Mouse (Mus musculus): ENCODE measurements at regions not wholly inside any gene's neighbourhood (a gene's known extent, or its start where the extent isn't known, plus 50 kb on each side); places are given as distances from the start of the nearest gene placed in this dataset.

DNA sequence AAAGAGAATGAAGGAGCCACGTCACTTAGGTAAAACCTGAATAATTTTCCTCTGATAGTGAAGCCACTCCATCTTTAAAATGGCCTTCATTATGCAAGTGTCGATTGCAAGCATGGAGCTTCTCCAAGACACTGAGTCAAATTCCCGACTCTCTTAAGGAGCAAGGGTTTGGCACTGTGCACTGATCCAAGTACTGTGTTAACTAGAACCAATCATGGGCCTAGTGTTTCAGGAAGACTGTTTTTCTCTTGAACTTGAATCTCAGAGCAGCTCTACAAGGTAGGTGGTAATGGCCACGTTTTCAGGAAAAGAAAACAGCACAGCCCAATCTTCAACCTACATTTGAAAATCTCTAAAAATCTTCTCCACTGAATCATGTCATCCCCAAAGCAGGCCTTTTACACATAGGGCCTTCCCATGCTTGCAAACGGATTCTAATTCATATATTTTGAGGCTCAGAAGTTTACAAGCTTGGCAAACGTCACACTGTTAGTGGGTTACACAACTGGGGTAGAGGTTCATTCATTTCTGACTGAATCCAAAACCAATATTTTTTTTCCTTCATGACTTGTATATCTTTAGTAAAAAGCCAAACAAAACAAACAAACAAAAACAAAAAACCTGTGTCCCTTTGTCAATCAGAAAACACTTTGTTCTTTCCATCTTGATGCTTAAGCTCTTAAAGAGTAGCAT, 342.2 kb upstream of the Zfp462 start:
- no peak for DNase-seq (ENCODE audit: low spot score in 2 of 2)

DNA sequence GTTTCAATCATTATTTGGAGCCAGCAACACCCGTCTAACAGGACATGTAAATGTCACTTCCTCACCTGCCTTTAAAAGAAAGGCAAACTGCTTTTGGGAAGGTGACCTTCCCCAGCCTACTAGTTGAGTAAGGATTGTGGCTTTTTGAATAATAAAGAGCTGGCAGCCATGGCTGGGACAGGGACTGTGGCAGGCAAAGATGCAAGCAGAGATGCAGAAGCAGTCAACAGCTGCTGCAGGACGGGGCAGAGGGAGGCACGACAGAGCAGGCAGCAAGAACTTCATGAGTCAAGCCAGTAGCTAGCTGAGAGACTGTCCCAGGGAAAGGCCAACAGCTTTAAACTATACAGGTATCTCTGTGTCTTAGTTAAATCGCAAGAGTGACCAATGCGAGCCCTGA, 334.7 kb upstream of the Zfp462 start:
- DNase-seq (ENCODE audit: low spot score in 2 of 2) = no peak

DNA sequence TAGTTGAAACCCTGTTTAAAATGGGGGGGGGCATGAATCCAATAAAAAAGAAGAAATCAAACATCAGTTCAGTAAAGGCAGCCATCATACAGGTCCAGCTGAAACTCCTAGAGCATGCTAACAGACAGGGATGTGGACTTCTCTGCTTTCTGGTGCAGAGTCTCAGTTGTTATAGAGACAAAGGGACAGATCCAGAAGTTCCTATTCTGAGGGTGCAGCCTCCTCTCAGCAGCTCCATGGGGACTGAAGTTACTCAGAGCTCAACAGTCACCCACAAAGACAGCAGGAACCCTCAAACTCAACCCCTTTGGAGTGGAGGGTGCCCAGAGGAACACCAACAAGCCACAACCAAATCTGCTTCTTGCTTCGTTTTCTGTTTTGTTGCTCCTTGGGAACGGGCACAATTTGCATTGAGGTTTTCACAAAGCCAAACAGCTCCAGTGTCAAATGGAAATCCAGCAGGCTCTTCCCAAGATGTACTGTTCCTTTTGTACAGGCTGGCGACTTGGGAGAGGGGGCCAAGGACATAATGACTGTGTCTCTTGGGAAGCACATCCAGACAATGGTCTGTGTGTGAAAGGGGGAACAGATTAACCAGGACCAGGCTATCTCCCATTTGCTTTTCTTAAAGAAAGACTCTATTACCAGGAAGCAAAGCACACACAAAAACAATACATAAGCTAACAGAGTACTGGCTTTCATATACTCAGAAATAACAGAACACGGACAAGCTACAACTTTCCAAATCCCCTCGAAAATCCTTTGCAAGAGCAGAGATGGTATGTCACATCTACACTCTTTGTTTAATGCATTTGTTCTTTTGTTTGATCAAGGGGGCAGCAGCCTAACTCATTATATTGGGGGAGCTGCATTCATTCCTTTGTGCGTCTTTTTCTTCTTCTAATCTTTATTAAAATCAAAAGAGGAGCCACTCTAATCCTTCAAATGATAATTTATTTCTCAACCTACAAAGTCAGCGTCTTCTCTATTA, 332.6 kb upstream of the Zfp462 start:
- DNase-seq (ENCODE audit: low spot score in 2 of 2) = no peak

DNA sequence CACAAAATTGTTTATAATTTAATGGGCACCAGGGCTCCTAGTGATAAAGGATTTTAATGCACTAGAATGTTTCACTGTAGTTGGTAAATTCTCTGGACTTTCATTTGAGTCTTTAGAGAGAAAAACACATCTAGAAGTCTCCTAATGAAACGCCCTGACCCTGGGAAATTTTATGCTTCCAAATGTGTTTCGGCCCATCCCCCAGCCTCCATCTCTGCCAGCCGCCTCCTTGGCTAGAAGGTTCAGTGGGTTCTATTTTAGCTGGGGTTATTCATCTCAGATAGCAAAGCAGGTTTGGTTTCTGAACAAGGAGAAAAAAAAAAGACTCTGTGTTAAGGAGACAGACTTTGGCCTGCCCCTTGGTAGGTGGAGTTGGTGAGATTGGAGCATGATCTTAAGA, 331.8 kb upstream of the Zfp462 start:
- DNase-seq (ENCODE audit: low spot score in 2 of 2) = no peak

DNA sequence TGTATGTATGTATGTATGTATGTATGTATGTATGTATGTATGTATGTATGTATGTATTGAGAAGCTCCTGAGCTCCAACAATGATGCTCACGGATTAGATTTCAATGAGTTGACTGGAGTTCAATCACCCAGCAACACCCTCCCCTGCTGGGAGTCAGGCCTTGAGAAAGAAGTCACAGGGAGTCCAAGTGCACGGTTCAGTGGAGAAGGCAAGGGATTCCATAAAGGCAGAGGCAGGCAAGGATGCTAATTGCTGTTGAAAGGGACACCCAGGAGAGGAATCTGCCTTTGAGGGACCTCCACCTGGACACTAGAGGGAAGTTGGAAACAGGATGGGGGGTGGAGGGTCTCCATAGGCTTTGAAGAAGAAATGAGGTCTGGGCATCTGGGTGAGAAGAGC, 331.2 kb upstream of the Zfp462 start:
- no peak for DNase-seq (ENCODE audit: low spot score in 2 of 2)

DNA sequence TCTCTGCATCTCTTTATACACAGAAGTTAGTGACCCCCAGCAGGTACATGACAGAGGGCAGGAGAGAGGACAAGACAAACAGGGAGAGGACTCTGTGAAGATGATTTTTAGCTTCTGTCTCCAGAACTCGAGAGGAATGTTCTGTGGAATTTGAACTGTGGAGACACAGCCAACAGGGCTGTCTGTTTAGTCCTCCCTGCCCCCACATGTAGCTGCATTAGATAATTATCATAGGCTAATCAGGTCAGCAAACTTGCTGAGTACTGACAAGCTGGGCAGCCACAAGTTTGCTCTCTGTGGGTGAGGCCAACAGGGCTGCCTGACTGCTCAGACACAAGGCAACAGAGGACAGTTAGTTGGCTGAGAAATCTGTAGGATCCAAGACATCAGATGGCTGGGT, 329.0 kb upstream of the Zfp462 start:
- no peak for DNase-seq (ENCODE audit: low spot score in 2 of 2)

DNA sequence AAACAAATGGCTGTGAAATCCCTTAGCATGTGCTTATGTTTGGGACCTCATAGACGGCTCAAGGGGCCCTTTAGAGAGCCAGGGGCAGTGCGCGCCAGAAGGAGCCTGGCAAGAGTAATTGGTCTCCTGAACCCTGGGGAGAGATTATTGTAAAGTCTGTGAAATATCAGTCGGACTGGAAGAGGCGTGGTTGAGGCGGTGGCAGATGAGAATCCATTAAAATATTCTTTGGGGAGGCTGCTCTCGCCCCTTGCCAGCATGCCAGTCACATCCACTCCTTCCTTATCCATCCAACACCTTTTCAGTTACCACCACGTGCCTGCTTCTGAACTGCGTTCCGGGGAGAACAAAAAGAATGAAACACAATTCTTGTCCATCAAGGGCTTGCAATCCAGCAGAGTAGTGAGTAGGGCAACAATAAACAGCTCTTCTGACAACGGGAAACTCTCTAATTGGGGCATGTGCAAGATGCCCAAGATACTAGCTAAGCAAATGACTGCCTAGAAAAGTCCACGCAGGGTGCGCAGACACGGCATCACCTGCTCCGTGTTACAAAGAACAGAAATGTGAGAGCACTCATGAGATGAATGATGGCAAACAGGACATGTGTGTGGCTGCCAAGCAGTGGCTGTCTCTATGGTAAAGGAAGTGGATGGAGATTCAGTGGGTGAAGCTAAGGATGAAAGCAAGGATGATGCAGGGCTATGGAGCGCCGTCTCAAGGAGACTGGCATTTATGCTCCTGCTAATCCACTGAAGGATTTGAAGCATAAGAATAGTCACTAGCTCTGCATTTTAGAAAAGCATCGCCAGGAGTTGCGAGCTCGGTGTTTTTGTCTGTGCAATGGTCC, 320.6 kb upstream of the Zfp462 start:
- DNase-seq (ENCODE audit: low spot score in 2 of 2) = no peak

DNA sequence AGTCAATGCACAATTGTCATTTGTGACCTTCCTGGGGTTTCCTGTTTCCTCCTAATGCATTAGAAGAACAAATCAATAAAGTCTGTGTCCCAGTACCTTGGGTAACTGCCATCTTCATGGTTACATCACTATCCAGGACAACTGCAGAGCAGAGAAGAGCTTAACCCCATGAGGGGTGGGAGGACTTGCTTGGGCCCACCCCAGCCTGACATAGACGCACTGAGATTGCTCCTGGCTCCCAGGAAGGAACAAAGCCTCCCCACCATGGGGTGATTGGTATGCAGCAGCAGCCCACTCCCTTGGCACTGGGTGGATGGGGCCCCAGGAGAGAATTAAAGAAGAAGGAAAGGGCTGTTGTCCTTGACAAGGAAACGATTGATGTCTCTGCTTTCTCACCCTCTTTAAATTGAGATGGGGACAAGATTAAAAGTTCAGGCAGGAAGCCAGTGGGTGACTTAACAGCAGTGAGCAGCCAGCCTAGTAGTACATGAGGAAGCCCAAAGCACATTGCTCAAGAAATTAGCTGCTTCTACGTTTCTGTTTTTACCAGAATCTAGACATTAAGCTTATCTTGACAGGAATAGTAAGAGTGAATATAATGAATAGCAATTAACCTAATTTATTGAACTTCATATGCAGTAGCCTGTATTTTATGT, 307.7 kb upstream of the Zfp462 start:
- DNase-seq (ENCODE audit: low spot score in 2 of 2) = peak in 1 of 2 experiments; percentile 22

DNA sequence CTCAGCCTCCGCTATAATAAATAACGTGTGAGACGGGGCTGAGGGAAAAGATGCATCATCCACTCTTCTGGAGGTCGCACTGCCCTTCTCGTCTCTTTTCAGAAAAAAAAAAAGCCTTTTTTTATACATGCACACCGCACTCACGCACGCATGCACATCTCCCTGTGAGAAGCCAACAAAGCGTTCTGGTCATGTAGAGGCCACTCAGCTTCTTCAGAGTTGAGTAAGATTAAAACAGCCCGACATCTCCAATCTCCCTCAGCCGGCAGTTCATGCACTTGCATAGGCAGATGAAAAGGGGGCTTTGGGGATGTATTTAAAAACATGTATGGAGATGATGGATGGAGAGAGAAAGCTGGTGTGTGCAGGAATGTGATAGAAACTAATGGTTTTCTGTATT, 298.8 kb upstream of the Zfp462 start:
- DNase-seq (ENCODE audit: low spot score in 2 of 2) = no peak

DNA sequence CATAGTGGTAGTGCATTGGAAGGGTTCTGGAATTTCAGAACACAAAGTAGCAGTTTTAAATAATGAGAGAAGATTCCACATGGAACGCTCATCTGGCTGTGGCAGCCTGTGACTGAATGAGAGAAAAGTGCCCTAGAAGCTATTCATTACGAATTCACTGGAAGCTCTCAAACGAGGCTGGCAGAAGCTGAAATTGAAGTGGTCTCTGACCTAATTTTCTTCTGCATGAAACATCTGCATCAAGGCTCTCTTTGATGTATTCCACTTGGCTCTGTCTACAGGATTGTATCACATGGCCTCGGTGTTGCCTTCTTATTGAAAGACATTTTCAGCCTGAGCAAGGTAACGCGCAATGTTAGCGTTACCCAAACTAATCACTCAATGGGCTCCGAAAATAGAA, 298.4 kb upstream of the Zfp462 start:
- no peak for DNase-seq (ENCODE audit: low spot score in 2 of 2)

DNA sequence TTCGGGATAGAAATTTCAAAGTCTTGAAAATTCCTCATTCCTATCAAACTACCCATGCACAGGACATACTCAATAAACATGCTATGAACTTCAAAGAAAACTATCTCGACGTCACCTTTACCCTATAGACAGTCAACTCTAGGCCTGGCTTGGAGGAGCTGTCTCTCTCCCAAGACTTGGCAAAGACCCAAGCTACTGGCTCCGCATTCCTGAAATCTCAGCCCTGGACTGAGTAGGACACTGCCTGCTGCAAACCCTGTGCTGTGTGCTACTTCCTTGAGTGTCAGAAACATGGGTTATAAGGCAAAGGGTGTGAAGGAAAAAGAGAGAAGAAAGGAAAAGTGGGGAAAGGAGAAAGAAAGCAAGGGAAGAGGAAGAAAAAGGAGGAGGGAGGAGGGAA, 296.6 kb upstream of the Zfp462 start:
- DNase-seq (ENCODE audit: low spot score in 2 of 2) = no peak

DNA sequence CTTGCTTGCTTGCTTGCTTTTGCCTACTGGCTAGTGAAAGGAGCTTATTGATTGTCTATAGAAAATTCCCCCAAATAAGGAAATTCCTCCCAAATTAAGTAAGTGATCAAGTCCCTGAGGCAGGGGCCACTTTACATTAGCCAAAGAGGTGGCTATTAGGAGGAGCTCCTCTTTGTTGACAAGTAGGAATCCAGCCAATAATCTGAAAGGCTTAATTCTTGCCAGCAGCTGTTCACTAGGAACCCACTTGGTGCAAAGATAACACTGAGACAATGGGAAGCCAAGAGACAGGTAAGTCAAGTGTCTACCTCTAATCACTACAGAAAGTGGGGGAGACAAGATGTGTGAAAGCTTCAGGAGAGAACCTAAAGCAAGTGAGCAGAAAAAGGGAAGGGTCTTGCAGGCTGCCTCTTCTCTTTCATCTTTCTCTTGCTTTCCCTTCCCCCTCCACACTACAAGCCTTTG, 293.2 kb upstream of the Zfp462 start:
- DNase-seq (ENCODE audit: low spot score in 2 of 2) = no peak

DNA sequence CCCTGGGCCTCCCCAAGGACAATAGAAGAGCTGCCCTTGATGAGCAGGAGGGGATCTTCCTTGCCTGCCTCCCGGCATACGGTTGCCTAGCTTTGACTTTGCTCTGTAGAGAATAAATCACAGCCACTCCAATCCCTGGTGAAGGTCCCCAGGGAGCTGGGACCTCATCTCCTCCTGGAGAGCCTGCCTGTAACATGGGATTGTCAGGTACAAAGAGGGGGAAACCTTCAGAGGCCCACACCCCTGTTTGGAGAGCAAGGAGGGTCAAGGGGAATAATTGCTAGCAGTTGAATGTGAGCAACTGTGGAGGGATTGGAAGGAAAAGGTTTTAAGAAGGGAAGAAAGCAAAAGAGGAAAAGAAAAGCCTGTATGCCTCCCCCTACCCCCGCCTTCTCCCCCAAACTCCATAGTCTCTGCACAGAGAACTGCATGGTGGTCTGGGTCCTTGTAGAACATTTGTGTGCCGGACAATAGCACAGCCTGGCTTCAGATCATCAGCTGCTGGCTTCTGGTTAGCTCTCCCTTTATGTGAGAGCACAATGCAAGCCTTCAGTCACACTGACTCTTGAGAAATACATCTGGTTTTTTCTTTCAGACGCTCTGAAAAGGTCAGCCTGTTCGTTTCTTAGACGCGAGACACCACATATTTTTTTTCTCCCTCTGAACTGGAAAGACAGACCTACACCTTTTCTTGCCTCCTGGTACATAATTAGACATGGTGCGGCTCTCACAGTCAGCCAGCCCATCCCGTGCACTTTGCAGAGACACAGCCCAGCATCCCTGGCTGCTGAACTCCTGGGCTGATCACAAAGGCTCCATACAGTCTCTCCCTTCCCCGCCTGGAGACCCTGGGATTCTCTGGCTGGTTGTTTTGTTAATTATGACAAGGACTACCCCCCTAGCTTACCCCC, 292.5 kb upstream of the Zfp462 start:
- no peak for DNase-seq (ENCODE audit: low spot score in 2 of 2)

DNA sequence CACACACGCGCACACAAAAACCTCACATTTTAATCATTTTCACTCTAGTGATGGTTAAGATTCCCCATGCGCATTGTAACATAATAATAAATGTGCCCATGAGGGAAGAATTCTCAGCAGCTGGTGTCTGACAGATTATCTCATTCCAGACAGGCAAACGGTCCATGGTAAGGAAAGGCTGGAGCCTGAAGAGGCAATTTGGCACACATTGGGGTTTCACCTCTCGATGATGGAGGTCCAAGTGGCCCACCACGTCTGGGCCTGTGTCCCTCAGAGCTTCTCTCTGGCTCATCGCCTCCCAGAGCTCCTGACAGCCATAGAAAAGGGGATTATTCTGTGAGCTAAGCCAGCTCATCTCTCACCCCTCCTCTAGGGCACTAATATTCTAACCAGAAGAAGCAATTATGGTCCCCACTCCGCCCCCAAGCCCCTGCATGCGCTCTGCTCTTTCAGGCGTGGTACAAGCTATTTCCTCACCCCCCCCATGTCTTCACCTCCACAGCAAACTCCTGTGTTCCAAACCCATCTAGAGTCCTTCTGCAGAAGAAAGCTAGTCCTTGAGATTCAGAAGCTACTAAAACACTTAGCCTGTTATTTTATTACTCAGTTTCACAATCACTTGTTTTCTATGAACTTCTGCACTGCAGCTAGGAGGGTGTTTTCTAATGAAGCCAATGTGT, 291.6 kb upstream of the Zfp462 start:
- DNase-seq (ENCODE audit: low spot score in 2 of 2) = no peak
